Mouse (Mus musculus): ENCODE data around the gene Palm3.
"Not testable (repeated sequence)": the region's sequence is repeated elsewhere in the genome, so short reads cannot be mapped to it uniquely, and the experiment has no call there.

Palm3 gene

DNA sequence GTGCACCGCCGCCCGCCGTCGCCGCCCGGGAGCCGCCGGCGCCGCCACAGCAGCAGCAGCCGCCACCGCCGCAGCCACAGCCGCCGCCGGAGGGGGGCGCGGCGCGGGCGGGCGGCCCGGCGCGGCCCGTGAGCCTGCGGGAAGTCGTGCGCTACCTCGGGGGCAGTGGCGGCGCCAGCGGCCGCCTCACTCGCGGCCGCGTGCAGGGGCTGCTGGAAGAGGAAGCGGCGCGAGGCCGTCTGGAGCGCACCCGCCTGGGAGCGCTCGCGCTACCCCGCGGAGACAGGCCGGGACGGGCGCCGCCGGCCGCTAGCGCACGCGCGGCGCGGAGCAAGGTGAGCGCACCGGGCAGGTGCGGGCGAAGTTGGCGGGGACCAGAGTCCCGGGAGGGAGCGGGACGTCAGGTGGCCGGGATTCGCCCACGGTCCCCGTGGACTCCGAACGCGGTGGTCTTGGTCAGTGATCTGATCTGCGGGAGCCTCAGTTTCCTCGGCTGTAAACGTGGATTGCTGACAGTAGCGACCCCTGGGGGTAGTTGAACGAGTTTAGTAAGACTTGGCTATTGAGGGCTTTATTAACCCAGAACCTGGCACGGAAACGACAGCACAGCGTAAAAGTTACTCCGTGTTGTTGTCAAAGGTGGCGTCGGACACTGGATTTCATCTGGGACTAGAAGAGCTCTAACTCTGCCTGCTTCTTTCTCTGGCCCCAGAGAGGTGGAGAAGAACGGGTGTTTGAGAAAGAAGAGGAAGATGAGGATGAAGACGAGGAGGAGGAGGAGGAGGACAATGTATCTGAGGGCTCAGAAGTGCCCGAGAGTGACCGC is 22.8 kb upstream of the Palm3 start:
- DNase-seq: peak; percentile 56

- DNase-seq: no peak
Measured at GRCm38 (mm10) chr8:83999057-83999705, 22.1 kb upstream of the Palm3 start.

DNA sequence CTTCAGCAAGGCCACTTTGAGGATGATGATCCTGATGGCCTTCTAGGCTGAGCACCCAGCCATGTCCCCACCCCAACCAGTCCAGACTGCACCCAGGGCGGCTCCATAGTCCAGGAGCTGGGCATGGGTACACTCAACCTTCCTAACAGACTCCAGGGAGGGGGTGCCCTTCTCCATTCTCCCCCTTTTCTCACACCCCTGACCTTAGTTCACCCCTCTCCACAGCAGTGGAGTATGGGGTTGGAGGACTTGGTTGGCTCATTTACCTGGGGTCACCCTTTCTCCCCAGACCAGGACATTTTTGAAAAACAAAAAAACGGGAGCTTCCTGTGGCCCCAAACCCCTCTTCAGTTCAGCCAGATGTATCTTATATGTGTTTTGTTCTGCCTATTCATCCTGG is 21.4 kb upstream of the Palm3 start:
- no peak for DNase-seq

GRCm38 (mm10) chr8:84001281-84002000 is 19.8 kb upstream of the Palm3 start, which contains the start of gene 1700067K01Rik:
Gene 1700067K01Rik, plus strand, starts transcription at chr8:84001502.
- DNase-seq: no peak

GRCm38 (mm10) chr8:84002957-84003611 is 18.2 kb upstream of the Palm3 start:
- DNase-seq: no peak

DNA sequence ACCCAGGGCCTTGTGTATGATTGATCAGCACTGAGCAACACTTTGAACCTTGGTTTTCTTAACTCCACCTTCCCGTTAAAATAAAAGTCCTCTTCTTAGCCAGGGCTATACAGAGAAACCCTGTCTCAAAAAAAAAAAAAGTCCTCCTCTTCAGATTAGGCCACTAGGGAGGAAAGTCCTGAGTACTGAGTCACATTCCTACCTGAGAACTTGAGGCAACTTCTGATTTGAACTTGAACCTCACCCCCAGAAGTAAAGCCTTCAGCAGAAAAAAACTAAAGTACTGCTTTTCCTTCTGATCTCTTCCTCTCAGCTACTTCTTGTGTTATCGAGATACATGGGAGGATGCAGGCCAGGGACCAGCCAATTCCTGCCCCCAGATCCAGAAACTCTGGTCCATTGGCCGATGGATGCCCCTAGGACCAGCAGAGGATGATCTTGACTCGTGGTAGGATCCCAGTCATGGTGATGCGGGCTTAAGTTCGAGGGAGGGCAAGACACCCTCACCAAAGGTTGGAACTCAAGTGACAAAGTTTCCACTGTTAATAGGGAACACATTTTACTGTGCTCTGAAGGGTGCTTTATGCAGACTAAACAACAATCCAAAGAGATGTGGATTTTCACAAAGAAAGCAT is 17.5 kb upstream of the Palm3 start:
- DNase-seq: no peak

DNA sequence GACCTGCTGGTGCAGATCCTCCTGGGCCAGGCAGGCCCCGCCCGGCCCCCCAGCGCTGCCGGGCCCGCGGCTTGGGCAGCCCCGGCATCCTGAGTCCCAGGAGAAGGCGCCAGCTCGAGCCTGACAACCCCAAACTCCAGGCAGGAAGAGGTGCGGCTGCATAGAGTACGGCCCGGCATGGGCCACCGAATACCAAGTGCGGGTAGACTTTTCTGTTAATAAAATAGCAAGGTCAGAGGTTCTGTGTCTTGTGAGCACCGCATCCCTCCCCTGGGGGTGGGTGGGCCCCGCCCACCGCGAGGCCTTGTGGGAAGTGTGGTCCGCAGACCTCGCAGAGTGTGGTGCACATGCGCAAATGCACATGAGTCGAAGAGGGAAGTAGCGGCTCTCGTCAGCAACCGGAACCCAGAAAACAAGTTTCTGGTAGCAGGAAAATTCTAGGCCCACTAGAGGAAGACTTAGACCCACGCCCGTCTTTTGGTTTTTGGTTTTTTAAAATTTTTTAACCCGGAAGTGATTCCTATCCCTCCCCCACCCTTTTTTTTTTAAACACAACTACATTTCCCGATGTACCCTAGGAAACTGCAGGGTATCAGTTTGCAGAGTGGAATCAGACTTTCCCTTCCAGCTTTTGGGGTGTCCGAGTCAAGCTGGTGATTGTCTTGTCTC is 16.6 kb upstream of the Palm3 start:
- DNase-seq: peak; percentile 93

- not testable (repeated sequence) for DNase-seq
Measured at GRCm38 (mm10) chr8:84005502-84005901, 15.8 kb upstream of the Palm3 start.

DNA sequence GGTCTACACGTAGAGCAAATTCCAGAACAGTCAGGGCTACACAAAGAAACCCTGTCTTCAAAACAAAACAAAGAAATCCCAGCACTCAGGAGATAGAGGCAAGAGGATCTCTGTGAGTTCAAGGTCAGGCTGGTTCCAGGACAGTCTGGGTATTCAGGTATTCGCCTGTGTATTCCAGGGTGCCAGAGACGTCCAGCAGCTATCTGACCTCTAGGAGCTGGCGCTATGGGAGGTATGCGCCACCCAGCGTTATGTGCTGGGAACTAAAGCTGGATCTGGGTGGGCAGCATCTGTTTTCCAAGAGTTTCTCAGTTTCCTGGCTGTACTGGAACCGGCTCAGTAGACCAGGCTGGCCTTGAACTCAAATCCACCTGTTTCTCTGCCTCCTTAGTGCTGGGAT is 12.9 kb upstream of the Palm3 start:
- DNase-seq: no peak

- peak; percentile 86 for DNase-seq
Measured at GRCm38 (mm10) chr8:84009876-84010275, 11.4 kb upstream of the Palm3 start.

DNA sequence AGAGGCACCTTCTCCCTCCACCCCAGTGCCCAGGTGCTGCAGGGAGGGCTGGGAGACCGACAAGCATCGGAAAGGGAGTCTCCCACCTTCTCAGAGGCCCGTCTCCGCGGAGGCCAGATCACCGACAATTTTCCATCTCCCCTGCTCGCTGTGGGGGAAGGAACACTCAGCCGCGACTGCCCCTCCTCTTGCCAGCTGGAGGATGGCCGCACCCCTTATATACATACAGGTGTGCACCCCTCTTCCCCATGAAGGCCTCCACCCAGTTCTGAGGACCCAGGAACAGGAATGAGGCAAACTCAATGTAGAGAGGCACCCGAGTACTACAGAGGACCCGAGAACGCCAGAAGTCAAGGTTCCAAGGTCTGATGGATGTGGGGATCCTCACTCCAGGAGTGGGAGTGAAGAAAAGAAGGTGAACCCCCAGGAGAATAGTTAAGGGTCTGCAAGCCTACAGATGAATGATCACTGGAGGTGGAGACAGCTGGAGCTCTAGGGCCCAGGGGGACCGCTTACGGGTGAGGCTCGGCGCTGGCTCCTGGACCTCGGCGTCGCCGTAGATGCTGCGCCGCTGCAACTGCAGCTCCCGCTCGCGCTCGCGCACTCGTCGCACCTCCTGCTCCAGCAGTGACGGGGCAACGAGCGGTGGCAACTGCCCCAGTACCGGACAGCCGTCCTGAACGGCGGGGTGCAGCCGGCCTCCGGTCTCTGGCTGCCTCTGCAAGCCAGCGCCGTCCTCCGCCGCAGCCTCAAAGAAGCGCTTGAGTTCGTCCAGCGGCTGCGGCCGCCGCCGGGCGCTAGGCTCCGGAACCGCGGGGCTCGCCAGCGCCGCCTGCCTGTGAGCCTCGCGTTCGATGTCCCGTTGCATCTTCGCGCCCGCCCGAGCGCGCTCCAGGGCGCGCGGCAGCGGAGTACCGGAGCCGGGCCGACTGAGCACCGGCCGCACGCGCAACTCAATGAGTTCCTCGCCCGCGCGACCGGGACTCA is 10.4 kb upstream of the Palm3 start:
- DNase-seq: peak; percentile 68

DNA sequence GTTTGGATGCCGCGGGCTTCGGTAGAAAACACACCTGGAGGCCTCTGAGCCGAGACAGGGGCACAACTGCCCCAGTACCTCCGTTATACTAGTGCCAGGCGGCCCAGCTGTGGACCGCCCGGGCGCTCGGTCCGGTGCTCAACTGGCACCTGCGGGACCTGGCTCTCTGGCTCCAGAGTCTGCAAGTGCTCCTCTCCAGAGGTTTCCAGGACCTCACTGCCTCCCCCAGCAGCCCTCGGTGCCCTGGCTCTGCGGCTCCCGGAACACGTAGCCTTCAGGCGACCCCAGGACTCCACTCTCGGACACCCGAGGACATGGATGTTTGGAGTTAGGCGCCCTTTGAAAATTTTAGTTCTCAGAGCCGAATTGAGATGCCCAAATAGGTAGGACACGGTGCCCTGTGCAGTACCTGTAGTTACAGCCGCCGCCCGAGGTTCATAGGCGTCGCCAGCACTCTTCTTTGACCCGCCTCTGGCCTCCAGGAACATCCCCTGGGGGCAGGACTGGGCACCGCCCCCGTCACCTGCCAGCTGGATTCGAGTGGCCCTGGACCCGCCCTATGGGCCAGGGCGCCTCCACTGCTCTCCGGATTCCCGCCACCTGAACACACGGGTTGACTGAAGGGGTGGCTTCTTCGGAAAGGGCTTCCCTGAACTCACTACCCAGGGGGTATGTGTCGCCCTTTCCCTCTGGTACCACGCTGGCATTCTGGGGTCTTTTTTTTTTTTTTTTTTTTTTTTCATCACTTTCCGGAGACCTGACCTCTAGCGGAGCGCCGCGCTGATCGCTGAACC is 9.4 kb upstream of the Palm3 start, which contains the start of gene 2210011C24Rik:
2210011C24Rik (minus strand) TSS at position 467 of the 794 bp plus-strand sequence.
- no peak for DNase-seq

DNA sequence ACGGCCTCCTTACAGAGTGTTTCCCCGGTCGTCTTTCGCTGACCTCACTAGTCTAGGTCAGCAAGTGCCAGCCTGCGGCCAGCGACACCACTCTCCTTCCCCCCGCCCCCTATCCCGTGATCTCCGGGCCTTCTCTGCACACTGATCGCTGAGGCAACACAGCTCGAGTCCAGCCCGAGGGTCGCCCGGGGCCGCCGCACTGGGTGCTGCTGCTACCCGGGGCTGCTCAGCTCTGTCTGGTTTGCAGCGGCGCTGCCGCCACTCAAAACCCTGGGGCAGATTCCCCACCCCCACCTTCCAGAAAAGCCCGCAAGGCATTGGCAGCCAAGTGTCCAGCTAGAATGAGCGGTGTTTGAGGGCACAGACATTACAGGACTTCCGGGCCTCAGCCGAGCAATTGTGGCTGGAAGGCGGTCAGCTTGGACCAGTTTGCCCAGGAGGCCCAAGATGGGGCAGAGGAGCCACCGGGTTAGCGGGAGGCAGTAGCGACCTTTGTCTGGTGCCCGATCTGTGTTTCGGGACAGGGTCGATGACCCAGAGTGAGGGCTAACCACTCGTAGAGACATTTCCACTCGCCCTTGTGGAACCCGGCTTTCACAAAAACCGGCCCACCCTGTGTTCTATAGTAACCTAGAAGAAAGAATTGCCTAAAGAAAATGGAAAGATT is 8.6 kb upstream of the Palm3 start:
- no peak for DNase-seq

GRCm38 (mm10) chr8:84015833-84016232 is 5.4 kb upstream of the Palm3 start:
- no peak for DNase-seq

- no peak for DNase-seq
Measured at GRCm38 (mm10) chr8:84019738-84020137, 1.5 kb upstream of the Palm3 start.

GRCm38 (mm10) chr8:84021569-84021968 is 298 bp downstream of the Palm3 start:
- DNase-seq: no peak

DNA sequence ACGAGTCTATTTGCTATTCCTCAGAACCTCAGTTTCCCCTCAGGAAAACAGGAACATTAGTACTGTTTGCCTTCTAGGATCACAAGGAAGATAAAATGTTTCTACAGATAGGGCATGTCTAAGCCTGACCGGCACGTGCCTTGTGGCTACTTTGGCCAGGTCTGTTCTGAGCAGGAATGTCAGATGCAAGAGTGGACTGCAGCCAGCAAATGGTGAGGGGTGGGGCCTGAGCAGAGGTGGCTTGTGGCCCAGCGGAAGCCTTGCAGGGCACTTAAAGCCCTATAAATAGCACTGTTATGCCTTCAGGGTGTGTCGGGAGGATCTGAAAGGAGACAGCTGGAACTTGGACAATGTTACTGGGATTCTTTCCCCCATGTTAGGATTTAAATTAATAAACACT is 1.8 kb downstream of the Palm3 start:
- no peak for DNase-seq

GRCm38 (mm10) chr8:84023631-84024030 is 2.4 kb downstream of the Palm3 start:
- DNase-seq: no peak

DNA sequence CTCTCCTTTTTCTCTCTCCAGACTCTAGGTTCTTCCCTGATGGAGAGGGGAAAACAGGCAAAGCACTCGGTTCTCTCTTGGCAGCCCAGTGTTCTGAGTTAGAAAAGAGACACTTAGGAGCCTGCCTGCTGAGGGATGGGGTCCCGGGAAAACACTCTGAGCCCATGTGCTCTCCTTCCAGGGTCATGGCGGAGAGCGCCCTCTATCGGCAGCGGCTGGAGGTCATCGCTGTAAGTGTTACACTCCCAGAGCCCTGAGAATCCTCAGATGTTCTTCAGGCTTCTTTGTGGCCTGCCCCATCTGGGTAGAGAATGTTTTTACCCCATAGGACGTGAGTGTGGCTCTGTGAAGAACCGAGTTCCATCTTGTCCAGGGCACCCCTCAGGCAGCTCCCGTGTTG is 2.9 kb downstream of the Palm3 start:
- no peak for DNase-seq

Measured in right cerebral cortex, adult 18-20 months (tissue).